Mouse (Mus musculus) kidney, adult 2 months (tissue): ENCODE results near the gene Dhx37.

Experiments used
- CTCF ChIP-seq: fragments of 200-500 bp; conservative IDR thresholded peaks from 2 replicates; pipeline ENCODE4 v1.5.1; 2011; ENCODE audit warnings: low read depth, mild to moderate bottlenecking, control low read depth, low read length, moderate library complexity, mixed read lengths; ENCODE audit not compliant: insufficient read depth, insufficient read length
- POLR2A ChIP-seq: fragments of 200-500 bp; IDR thresholded peaks from one replicate; pipeline ENCODE4 v1.6.1; 2011; ENCODE audit warnings: low read depth, low read length, control low read depth

- TF ChIP-seq CTCF (no peak), POLR2A (no peak)
Measured at GRCm38 (mm10) chr5:125406322-125407016, 27.5 kb downstream of the Dhx37 start.
